Mouse (Mus musculus): ENCODE results near the gene Foxc2. TPM values are rescaled to one million over a fixed set of nuclear protein-coding genes. Genes with fewer than 3 reads are reported as not detected.

Gene Foxc2
- polyA plus RNA-seq, 1 experiment from 2014 or later, result 0.47 TPM

DNA sequence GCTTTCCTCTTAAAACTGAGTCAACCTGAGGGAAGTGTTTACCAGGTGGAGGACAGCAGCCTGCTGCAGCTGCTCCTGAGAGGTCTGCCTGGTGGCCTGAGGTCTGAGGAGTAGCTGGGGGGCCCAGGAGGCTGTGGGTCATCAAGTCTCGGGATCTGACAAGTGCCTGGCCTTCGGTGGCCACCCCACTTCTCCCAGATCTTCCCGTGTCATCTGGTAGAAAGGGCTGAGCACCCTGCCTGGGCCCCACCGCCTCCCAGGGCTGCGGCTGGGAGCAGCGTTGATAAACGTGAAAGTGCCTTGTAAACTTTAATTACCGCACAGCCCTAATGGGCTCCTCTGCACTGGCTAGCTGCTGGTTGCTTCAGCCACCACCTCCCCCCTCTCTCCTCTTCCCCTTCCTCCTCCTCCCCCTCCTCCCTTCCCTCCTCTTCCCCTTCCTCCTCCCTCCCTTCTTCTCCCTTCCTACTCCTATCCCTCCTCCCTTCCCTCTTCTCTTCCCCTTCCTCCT lies 32.7 kb downstream of the Foxc2 start:
- no peak overlapping the region for H3K9ac ChIP-seq (replicated peaks; ENCODE audit: low read depth)
- WGBS, result 11% methylated on average over 8 of the region's 8 CpGs
- no peak overlapping the region for H3K4me3 ChIP-seq (ENCODE audit: low read depth, low read length)
- H3K27me3 ChIP-seq (replicated peaks; ENCODE audit: insufficient read depth, low read length), result no peaks in the 10 kb centered on the region
- no peaks in the 10 kb centered on the region for H3K4me1 ChIP-seq (ENCODE audit: insufficient read depth, low read depth, low read length)
- no peaks in the 10 kb centered on the region for H3K9me3 ChIP-seq (ENCODE audit: low read length)
- H3K27ac ChIP-seq (ENCODE audit: low read length), result no peak overlapping the region
- DNase-seq (ENCODE audit: low spot score) (no peak), ATAC-seq (no peak)
- TF ChIP-seq CTCF (IDR thresholded peaks at IDR 0.05) (no peak), EP300 (IDR thresholded peaks at IDR 0.05) (no peak)
- no peak overlapping the region for H3K4me2 ChIP-seq (replicated peaks; ENCODE audit: low read depth, low read length)
- H3K36me3 ChIP-seq (ENCODE audit: insufficient read depth, low read length), result no peaks in the 10 kb centered on the region

- Histone ChIP-seq H3K27me3 (replicated peaks; ENCODE audit: insufficient read depth, low read length) (no peaks in the 10 kb centered on the region), H3K27ac (ENCODE audit: low read length) (no peak overlapping the region), H3K4me3 (ENCODE audit: low read depth, low read length) (no peak overlapping the region), H3K9ac (replicated peaks; ENCODE audit: low read depth) (no peak overlapping the region), H3K4me1 (ENCODE audit: insufficient read depth, low read depth, low read length) (no peaks in the 10 kb centered on the region), H3K36me3 (ENCODE audit: insufficient read depth, low read length) (no peaks in the 10 kb centered on the region), H3K4me2 (replicated peaks; ENCODE audit: low read depth, low read length) (no peak overlapping the region), H3K9me3 (ENCODE audit: low read length) (no peaks in the 10 kb centered on the region)
- 30% methylated on average over 12 of the region's 12 CpGs for WGBS
- DNase-seq (ENCODE audit: low spot score) (peak; percentile 78), ATAC-seq (peak; percentile 90)
- no peak for TF ChIP-seq CTCF (IDR thresholded peaks at IDR 0.05)
- no peak; the same call in 1 of the 2 replicates for TF ChIP-seq EP300 (IDR thresholded peaks at IDR 0.05)
These were observed 36.4 kb downstream of the Foxc2 start for GRCm38 (mm10) chr8:121152394-121152793.

- TF ChIP-seq CTCF (IDR thresholded peaks at IDR 0.05) (no peak), EP300 (IDR thresholded peaks at IDR 0.05) (no peak)
- no peaks in the 10 kb centered on the region for H3K9me3 ChIP-seq (ENCODE audit: low read length)
- WGBS, result 90% methylated on average over 7 of the region's 7 CpGs
- no peaks in the 10 kb centered on the region for H3K27me3 ChIP-seq (replicated peaks; ENCODE audit: insufficient read depth, low read length)
- no peak for DNase-seq (ENCODE audit: low spot score)
- no peak overlapping the region for H3K4me2 ChIP-seq (replicated peaks; ENCODE audit: low read depth, low read length)
- H3K4me3 ChIP-seq (ENCODE audit: low read depth, low read length), result no peak overlapping the region
- no peak overlapping the region for H3K9ac ChIP-seq (replicated peaks; ENCODE audit: low read depth)
- H3K27ac ChIP-seq (ENCODE audit: low read length), result no peak overlapping the region
- H3K4me1 ChIP-seq (ENCODE audit: insufficient read depth, low read depth, low read length), result no peaks in the 10 kb centered on the region
- H3K36me3 ChIP-seq (ENCODE audit: insufficient read depth, low read length), result no peaks in the 10 kb centered on the region
- ATAC-seq, result no peak
These were observed 41.1 kb downstream of the Foxc2 start for GRCm38 (mm10) chr8:121156990-121157491.

DNA sequence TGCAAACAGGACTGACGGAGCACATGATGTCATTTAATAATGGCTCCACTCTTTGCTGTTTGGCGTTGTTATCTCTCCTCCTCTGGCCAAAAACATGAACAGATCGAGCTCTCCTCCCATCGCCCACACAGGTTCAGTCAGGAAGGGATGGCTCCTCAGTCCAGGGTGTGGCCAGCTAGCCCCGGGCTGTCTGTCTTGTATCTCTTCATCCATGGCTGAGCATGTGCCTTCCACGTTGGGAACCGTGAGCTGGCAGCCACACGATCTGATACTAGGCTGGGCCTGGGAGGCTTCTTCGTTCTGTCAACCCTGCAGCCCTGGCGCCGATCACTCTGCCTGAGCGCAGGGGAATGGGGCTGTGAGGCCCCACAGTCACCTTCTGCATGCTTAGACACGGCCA lies 42.8 kb downstream of the Foxc2 start:
- Histone ChIP-seq H3K36me3 (ENCODE audit: insufficient read depth, low read length) (no peaks in the 10 kb centered on the region), H3K27me3 (replicated peaks; ENCODE audit: insufficient read depth, low read length) (no peaks in the 10 kb centered on the region), H3K9ac (replicated peaks; ENCODE audit: low read depth) (no peak overlapping the region), H3K4me2 (replicated peaks; ENCODE audit: low read depth, low read length) (no peak overlapping the region), H3K27ac (ENCODE audit: low read length) (no peak overlapping the region), H3K4me1 (ENCODE audit: insufficient read depth, low read depth, low read length) (no peaks in the 10 kb centered on the region), H3K9me3 (ENCODE audit: low read length) (no peaks in the 10 kb centered on the region), H3K4me3 (ENCODE audit: low read depth, low read length) (no peak overlapping the region)
- DNase-seq (ENCODE audit: low spot score), result no peak
- no peak for ATAC-seq
- WGBS, result 60% methylated on average over 13 of the region's 13 CpGs
- TF ChIP-seq EP300 (IDR thresholded peaks at IDR 0.05), result no peak

DNA sequence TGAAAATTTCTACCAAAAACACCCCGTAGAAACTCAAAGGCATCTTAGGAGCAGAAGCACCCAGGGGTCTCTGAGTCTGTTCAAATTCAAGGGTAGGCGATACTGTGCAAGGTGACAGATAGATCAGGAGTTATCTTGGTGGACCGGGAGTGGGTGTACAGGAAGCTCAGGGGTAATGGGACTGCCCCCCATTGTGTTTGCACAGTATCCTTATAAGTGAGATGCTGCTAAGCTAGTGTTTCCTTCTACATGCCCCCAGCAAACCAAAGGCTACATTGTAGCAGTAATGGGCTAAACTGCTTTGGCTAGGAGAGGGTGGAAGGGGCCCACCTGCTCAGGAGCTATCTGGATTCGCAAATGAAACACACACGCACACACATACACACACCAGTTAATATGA lies 45.5 kb downstream of the Foxc2 start:
- 85% methylated on average over 5 of the region's 5 CpGs for WGBS
- DNase-seq (ENCODE audit: low spot score), result no peak
- H3K27me3 ChIP-seq (replicated peaks; ENCODE audit: insufficient read depth, low read length), result 0 out of 2 replicates have a peak, but pooled peaks cover 6% of the 10 kb centered on the region
- TF ChIP-seq CTCF (IDR thresholded peaks at IDR 0.05) (no peak), EP300 (IDR thresholded peaks at IDR 0.05) (no peak)
- ATAC-seq, result no peak
- no peaks in the 10 kb centered on the region for H3K9me3 ChIP-seq (ENCODE audit: low read length)
- H3K27ac ChIP-seq (ENCODE audit: low read length), result no peak overlapping the region
- no peak overlapping the region for H3K4me2 ChIP-seq (replicated peaks; ENCODE audit: low read depth, low read length)
- H3K4me1 ChIP-seq (ENCODE audit: insufficient read depth, low read depth, low read length), result 0 out of 2 replicates have a peak, but pooled peaks cover 3% of the 10 kb centered on the region
- H3K4me3 ChIP-seq (ENCODE audit: low read depth, low read length), result no peak overlapping the region
- no peak overlapping the region for H3K9ac ChIP-seq (replicated peaks; ENCODE audit: low read depth)
- no peaks in the 10 kb centered on the region for H3K36me3 ChIP-seq (ENCODE audit: insufficient read depth, low read length)

- WGBS, result 72% methylated on average over 4 of the region's 4 CpGs
- ATAC-seq (no peak), DNase-seq (ENCODE audit: low spot score) (no peak)
- Histone ChIP-seq H3K9ac (replicated peaks; ENCODE audit: low read depth) (no peak overlapping the region), H3K27me3 (replicated peaks; ENCODE audit: insufficient read depth, low read length) (0 out of 2 replicates have a peak, but pooled peaks cover 6% of the 10 kb centered on the region), H3K27ac (ENCODE audit: low read length) (no peak overlapping the region), H3K4me1 (ENCODE audit: insufficient read depth, low read depth, low read length) (0 out of 2 replicates have a peak, but pooled peaks cover 3% of the 10 kb centered on the region), H3K36me3 (ENCODE audit: insufficient read depth, low read length) (no peaks in the 10 kb centered on the region), H3K9me3 (ENCODE audit: low read length) (no peaks in the 10 kb centered on the region), H3K4me3 (ENCODE audit: low read depth, low read length) (no peak overlapping the region), H3K4me2 (replicated peaks; ENCODE audit: low read depth, low read length) (no peak overlapping the region)
- TF ChIP-seq EP300 (IDR thresholded peaks at IDR 0.05) (no peak), CTCF (IDR thresholded peaks at IDR 0.05) (no peak)
These were observed 46.4 kb downstream of the Foxc2 start for GRCm38 (mm10) chr8:121162413-121162812.

Measured in lung, postnatal 0 days (tissue).